Mouse (Mus musculus) gastrocnemius, postnatal 14 days (tissue): ENCODE results near the gene Gm20388. TPM values are rescaled to one million over a fixed set of nuclear protein-coding genes. Genes with fewer than 3 reads are reported as not detected.

Experiments used
- DNase-seq: peaks from one replicate; pipeline ENCODE4 v3.0.0; 2021; ENCODE audit warnings: mixed read lengths
- intact Hi-C: fragments of 180-260 bp; cut with DNase I; formaldehyde crosslinking; loops from one replicate; pipeline ENCODE4 v1.15.1; 2025; ENCODE audit warnings: low total_unique reads
- total RNA-seq, 2 experiments: library from RNA; stranded (reverse); gene quantifications; 2 replicates each; pipeline ENCODE4 v1.2.3; 2021

Gene Gm20388
- total RNA-seq, 2 experiments from 2014 or later: 5.6 to 6.0 TPM

DNA sequence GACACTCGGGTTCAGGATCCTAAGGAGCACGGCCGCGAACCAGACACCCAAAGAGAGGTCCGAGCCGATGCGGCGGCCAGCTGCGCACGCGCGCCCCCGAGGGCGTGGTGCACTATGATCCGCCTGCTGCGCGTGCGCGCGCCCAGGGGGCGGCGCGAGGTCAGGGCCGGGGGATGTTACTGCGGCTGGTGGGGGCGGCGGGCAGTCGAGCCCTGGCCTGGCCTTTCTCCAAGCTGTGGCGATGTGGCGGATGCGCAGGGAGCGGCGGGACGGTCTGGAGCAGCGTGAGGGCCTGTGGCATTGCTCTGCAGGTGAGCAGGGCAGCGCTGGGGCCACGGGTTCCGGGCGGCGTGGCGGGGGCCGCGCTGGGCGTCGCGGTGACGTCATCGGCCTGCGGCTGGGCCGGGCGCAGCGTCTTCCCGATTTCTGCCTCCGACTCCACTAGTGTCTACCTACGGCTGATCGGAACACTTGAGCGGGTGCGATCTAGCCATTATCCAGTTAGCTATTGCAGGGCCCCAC lies 3567.2 kb downstream of the Gm20388 start, which contains the start of gene Afg3l1:
TSS of gene Afg3l1 (plus strand) at position 167 of the 522 bp plus-strand sequence.
- peak; percentile 93 for DNase-seq
- intact Hi-C loops: no loop called here

DNA sequence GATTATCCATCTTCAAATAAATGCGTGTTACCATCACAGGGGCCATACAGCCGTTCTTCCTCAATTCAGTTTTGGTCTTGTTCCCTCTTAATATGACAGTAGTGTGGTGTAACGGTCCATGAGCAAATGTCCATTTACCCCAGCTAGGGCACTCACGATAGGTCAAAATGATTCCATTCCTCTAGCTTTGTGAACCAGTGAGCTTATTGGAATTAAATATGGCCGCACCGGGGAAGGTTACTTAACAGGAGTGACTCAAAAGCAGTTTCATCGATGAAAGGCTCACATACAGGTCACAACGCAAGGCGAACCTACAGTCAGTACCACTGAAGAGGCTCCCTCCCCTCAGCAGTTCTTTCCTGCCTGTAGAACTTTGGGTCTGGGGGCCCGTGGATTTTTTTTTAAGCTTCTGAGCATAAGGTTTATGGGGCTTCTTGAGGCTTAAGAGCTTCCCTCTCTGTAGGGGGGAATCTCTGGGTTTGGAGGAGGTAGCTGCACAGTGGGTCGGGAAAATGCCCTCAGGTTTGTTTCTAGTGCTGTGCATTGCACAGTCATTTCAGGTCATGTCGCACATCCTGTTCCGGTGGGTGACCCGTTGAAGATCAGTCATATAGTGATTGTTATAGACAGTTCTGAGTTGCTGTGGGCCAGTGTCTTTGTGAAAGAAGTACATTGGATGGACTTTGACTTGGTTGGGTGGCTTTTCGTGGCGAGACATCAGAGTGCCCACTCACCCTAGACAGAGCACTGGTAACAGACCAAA lies 3568.0 kb downstream of the Gm20388 start:
- intact Hi-C loops: no loop called here
- no peak for DNase-seq

DNA sequence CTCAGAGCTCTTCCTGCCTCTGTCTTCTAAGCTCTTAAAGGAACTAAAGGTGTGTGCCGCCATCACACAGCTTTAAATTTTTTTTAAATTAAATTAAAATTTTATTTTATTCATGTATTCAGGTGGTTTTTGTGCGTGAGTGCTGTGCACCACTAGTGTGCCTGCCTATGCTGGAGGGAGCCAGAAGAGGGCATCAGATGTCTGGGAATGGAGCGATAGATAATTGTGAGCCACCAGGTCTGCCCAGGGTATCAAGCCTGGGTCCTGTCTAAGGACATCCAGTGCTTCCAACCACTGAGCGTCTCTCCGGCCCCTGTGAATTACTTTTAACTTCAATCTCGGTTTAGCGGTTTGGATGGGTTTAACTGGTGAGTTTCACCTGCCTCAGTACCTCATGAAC lies 3572.0 kb downstream of the Gm20388 start:
- intact Hi-C loops: no loop called here
- no peak for DNase-seq

DNA sequence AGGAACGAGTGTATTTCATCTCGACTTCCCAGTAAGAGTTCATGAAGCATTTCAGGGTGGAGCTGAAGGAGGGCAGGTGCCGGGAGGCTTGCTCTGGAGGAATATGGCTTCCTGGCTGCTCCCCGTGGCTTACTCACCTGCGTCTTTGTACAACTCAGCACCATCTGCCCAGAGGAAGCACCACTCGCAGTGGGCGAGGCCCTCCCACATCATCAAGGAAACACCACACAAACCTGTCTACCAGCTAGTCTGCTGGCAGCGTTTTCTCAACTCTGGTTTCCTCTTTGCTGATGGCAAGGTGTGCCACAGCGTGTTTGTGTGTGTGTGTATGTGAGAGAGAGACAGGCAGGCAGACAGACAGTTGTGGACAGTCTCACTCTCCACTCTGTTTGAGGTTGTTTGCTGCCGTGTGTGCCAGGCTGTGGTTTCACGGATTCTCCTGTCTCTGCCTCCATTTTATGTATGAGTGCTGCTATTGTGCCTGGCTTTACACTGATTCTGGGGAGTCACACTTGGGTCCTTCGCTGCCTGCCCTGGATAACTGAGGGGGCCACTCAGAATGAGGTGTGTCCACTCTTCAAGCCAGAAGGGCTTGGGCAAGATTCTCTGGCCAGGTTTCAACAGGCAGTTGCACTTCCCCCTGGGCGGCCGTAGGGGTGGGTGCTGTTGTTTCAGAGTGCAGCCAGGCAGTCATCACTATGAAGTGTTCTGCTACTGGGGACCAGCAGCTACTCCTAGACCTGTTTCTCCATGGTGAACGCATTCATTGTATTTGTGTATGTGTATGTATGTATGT lies 3580.8 kb downstream of the Gm20388 start:
- no peak for DNase-seq
- intact Hi-C loops: no loop called here

DNA sequence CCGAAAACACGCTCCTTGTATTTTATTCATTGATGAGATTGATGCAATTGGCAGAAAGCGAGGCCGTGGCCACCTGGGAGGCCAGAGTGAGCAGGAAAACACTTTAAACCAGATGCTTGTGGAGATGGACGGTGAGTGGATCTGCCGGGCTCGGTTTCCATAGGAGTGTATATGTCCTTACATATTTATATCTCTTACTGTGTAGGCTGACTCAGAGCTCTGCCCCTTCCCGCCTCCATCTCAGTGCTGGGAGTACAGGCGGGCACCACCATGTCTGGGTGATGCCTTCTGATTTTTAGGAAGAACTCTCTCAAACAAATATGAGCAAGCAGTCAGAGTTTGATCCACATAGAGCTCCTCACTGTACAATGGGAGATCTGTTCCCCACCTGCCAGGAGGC lies 3582.3 kb downstream of the Gm20388 start:
- intact Hi-C loops: no loop called here
- no peak for DNase-seq

DNA sequence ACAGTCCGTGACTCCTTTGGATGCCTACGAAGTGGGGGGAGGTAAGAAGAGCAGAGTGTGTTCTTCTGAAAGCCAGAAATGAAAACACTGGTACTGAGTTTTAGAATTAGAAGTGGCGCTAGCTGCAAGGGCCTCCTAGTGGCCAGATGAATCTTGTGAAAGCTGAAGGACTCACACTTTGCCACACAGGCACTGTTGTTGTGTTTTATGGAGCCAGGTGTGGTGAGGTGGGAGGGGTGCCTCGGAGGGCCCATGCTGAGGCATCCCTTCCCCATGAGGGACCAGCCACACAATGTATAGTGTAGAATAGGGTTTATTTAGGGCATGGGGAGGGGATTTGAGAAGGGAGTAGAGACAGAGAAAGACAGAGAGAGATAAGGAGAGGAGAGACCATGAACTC lies 3587.1 kb downstream of the Gm20388 start:
- intact Hi-C loops: no loop called here
- no peak for DNase-seq

DNA sequence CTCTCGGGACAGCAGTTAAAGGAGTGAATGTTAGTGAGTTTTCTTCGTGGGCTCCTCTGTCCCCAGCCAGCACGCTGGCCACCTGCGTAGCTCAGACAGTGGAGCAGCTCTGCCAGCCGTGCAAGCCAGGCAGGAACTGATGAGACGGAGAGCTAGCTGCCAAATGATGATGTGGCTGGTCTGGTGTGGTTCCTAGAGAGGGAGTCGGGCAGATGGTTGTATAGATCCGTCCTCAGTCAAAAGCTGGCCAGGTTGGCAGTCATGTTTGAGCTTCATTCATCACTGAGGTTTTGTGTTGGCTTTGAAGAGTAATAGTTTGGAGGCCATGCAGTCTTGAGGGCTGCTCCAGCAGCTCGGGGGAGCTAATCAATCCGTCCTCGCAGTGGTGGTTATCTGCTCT lies 3588.3 kb downstream of the Gm20388 start:
- DNase-seq: no peak
- intact Hi-C loops: no loop called here

DNA sequence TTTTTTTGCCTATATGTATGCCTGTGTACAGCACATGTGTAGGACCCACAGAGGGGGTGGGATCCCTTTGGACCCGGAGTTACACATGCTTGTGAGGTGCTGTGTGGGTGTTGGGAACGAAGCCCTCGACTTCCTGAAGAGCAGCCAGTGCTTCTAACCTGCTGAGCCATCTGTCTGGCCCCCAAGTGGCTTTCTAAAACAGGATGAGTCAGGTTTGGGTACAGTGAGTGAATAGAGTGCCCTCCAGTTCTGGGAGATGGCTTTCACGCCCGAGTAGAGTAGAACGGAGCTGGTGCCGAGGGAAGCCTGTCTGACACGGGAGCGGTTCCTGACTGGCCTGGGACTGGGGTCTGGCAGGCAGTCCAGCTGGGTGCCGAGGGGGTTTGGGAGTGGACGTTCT lies 3588.9 kb downstream of the Gm20388 start:
- intact Hi-C loops: no loop called here
- DNase-seq: no peak

DNA sequence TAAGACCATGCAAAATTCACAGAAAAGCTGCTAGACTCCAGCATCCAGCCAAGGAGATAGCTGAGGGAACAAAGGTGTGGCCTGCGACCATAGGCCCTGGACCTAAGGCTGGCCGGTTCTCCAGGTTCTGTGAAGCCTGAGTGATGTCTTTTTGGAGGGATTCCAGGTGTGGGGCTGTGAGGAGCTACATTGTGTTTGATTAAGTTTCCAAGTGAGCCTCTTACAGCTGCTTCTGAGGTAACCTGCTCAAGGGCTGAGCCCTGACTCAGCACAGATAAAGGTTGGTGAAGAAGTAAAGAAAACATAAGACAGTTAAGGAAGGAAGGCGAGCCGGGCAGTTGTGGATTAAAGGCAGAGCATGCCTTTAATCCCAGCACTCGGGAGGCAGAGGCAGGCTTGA lies 3591.6 kb downstream of the Gm20388 start:
- no peak for DNase-seq
- intact Hi-C loops: no loop called here

DNA sequence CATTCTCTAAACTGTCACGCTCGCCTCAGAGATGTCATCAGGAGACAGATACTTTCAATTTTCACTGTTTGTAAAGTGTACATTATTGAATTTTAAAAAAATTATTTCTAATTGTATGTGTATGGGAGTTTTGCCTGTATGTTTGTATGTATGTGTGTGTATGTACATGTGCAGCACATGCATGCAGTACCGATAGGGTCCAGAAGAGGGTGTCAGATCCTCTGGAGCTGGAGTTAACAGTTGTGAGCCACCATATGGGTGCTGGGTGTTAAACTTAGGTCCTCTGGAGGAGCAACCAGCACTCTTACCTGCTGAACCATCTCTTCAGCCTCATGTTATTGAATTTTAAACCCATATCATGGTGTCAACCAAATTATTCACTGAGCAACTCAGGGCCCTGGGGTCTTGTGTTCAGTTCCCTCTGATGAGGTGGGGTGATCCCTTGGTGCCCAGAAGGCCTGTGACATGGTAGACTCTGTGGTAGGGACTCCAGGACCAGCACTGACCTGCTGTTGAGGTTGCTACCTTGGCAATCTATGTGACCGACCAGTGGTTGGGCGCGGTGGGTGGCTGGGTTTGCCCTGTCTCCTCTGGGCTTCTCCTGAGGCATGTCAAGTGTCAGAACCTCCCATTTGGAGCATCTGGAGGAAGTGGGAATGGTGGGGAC lies 3593.3 kb downstream of the Gm20388 start:
- intact Hi-C loops: no loop called here

DNA sequence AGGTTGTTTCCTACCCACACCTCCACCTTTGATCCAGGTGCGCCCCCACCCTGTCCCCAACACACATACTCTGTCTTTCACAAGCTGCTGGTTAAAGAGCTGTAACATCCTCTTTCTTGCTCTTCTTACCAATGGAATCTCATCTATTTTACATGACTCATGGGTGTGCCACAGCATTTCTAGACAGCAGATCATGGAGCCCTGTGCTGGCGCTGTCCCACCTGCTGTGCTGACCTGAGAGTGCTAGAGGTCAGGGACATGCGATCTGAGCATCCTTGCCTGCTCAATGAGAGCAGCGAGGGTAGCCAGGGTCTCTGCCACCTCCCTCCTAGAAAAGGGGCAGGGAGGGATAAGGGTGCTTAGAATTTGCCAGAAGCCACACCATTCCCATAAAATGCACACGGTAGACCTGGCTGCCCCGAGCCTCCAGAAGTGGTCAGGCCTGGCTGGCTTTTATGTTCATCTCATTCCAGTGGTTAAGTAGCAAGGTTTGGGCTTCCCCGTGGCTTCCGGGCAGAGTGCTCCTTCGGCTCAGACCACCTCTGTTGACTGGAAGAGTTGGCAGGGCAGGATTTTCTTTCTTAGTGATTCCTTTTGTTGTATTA lies 3594.1 kb downstream of the Gm20388 start:
- DNase-seq: no peak
- intact Hi-C loops: no loop called here

More for the DNA sequence above, 3593.3 kb downstream of the Gm20388 start:
- no peak for DNase-seq

DNA sequence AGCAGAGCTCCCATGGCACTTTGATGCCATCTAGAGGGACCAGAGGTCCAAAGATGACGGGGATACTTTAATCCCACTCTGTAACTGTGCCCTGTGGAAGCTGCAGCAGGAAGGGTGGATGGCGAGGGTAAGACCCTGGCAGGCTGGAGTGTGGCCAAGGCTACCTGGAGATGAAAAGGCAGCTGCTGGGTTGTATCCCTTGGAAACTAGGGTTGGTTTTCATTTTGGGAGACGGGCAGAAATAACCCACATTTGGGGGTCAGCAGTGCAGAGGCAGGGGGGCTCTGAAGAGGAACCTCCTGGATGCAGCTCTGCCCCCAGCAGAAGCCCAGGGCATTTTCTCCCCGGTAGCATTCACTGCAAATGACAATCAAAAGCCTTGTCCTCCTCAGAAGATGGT lies 3594.6 kb downstream of the Gm20388 start:
- intact Hi-C loops: no loop called here

DNA sequence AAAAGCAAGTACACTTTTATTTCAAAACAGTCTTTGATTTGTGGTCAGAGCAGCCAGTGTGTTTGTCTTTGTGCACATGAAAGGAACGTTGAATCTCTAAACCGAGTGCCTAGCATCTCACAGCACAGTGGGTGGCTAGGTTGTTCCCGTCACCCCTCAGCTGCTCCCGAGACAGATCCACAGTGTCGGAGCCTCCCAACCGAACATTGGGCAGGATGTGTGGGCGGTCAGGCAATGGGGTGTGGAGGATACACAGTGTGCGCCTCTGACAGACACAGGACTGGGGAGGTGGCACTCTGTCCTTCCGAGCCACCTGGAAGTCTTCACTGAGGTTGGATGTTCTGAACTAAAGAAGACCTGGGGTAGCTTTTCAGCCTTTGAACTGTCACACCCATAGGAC lies 3595.1 kb downstream of the Gm20388 start:
- intact Hi-C loops: no loop called here
- DNase-seq: no peak

More for the DNA sequence above, 3594.6 kb downstream of the Gm20388 start:
- DNase-seq: no peak

DNA sequence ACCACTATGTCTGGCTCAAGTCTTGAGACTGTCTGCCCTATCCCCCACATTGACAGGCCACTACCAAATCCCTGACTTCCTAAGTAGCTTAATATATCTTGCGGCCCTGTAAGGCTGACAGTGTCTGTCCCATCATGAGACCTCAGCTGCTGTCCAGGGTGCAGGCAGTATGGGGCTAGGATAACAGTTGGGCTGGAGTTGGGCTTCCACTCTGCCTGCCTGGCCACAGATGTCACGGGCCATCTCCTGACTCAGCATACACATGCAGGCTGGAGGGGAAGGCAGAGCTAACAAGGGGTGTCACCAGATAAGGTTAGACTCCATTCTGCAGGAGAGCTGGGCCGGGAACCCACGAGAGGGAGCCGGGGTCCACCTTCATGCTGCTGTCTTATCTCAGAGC lies 3596.5 kb downstream of the Gm20388 start:
- intact Hi-C loops: no loop called here
- DNase-seq: no peak

DNA sequence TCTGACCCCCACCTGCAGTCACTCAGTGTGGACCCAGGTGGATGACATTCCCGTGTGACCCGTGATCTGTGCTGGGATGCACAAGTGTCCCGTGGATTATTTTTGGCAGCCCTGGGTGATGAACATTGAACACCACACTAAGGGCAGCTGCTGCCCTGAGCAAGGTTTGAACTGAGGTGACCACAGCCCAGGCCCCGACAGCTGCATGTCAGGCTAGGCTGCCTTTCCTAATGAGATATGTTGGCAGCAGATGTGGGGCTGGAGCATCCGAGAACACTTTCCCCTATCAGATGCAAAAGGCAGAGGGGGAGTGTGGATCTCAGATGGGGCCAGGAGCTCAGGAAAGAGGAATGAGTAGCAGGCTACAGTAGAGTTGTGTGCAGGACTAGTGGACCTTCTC lies 3600.2 kb downstream of the Gm20388 start:
- intact Hi-C loops: no loop called here
- no peak for DNase-seq

DNA sequence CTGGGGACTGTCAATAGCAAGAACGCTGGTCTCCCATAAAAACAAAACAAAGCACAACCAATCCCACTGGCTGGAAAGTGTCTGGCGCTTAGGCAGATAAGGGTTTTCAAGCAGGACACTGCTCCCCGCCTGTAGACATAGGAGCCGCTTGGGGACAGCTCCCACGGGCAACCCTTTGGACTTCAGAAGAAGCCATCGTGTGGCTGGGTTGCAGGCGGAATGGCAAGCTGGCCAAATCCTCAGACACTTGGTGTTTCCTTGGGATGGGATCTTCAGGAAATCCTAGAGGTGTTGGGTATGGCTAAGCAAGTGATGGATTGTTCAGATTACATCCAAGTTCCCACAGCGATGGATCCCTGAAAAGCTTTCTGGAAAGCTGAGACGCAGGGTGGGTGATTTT lies 3603.5 kb downstream of the Gm20388 start:
- intact Hi-C loops: no loop called here
- no peak for DNase-seq

DNA sequence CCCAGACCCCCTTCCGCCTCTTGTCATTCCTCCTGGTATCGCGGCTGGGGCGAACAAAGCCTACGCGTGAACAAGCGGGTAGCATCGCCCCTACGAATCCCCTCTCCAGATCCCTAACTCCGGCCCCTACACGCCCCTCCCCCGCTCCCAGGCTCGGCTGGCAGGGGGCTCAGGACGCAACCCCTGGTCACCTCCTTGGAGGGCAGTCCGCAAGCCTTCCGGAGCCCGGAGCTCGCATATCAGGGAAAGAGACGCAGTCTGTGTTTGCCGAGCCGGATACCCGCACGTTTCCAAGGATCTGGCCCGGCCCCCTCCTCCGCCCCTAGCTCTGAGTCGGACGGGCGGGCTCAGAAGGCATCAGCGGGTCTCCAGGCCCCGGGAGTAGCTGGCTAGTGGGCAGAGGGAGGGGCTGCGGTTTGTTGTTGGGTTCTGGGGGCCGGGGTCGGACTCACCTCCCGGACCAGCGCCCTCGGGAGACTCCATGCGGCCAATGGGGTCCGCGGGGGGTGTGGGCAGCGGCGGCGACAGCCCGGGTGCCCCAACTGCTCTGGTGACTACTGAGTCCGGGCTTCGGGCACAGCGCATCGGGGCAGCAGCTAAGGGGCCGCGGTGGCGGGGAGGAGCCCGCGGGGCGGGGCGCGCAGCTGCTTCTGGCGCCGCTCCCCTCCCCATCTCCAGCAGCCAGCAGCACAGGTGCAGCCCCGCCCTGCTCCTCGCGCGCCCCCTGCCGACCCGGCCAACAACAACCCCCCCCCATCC lies 3604.3 kb downstream of the Gm20388 start, which contains the start of gene Dbndd1:
TSS of gene Dbndd1 (minus strand) at position 683 of the 759 bp plus-strand sequence.
- DNase-seq: peak; percentile 46
- intact Hi-C loops: no loop called here

DNA sequence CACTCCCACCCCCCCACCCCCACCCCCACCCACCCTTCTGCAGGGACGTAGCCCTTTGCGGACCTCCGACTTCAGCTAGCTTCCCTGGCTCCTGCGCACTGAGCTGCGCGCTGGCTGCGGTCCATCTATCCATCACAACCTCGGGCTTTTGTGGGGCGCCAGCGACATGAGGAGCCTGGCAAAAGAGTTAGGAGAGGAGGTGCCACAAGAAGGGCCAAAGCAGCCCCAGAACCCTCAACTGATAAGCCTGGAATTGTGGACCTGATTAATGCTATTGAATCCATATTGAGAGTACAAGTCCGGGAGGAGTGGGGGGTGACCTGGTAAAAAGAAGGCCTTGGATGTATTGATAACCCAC lies 3604.9 kb downstream of the Gm20388 start:
- intact Hi-C loops: no loop called here
- DNase-seq: no peak

DNA sequence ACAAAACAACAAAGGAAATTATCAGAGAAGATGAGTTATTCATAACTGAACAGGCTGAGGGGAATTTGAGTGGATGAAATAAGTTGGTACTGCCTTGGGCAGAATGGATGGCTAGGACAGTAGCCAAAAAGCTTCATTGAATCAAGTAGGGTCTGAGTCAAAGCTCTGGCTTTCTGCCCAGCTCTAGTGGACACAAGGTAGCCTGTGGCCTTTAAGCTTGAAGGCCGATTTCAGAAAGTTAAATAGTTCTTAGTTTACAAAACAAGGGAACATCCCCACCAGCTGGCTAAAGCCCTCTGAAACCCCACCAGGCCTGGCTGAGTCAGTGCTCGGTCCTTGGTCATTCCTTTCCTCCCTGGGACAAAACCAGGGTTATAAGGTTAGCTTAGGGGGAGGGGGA lies 3606.0 kb downstream of the Gm20388 start:
- DNase-seq: no peak
- intact Hi-C loops: no loop called here
